Mouse (Mus musculus): ENCODE data around the gene Cc2d1a.

The Cc2d1a gene

GRCm38 (mm10) chr8:84104697-84105609 is 42.8 kb downstream of the Cc2d1a start, which contains the start of gene Dcaf15:
Dcaf15 (minus strand) TSS chr8:84104768.
- peak; percentile 99 for DNase-seq (ENCODE audit: low spot score)

- DNase-seq (ENCODE audit: low spot score) = peak; percentile 81
Observed at GRCm38 (mm10) chr8:84104221-84104620, 43.5 kb downstream of the Cc2d1a start.

GRCm38 (mm10) chr8:84103601-84104000 is 44.1 kb downstream of the Cc2d1a start:
- no peak for DNase-seq (ENCODE audit: low spot score)

GRCm38 (mm10) chr8:84101476-84102270 is 46.1 kb downstream of the Cc2d1a start:
- no peak for DNase-seq (ENCODE audit: low spot score)

- DNase-seq (ENCODE audit: low spot score) = no peak
Observed at GRCm38 (mm10) chr8:84098376-84098775, 49.4 kb downstream of the Cc2d1a start.

GRCm38 (mm10) chr8:84096061-84096460 is 51.7 kb downstream of the Cc2d1a start:
- DNase-seq (ENCODE audit: low spot score) = no peak

- DNase-seq (ENCODE audit: low spot score) = no peak
Observed at GRCm38 (mm10) chr8:84090585-84090984, 57.2 kb downstream of the Cc2d1a start.

GRCm38 (mm10) chr8:84089277-84089676 is 58.5 kb downstream of the Cc2d1a start:
- DNase-seq (ENCODE audit: low spot score) = no peak

- DNase-seq (ENCODE audit: low spot score) = no peak
Observed at GRCm38 (mm10) chr8:84087821-84088220, 59.9 kb downstream of the Cc2d1a start.

GRCm38 (mm10) chr8:84087156-84087555 is 60.6 kb downstream of the Cc2d1a start:
- no peak for DNase-seq (ENCODE audit: low spot score)

- no peak for DNase-seq (ENCODE audit: low spot score)
Observed at GRCm38 (mm10) chr8:84084341-84085115, 63.2 kb downstream of the Cc2d1a start.

- peak; percentile 51 for DNase-seq (ENCODE audit: low spot score)
Observed at GRCm38 (mm10) chr8:84083829-84084241, 63.9 kb downstream of the Cc2d1a start.

Data from retina, embryonic 14.5 days (tissue).